Mouse (Mus musculus) cerebellum, adult 2 months (tissue): ENCODE results near the gene Elp5. TPM values are rescaled to one million over a fixed set of nuclear protein-coding genes. Genes with fewer than 3 reads are reported as not detected.

Experiments used
- DNase-seq, 2 experiments: peaks; one replicate each; pipeline ENCODE4 v3.0.0; 2021
- H3K27ac ChIP-seq: fragments of 200-500 bp; 2 replicates; pipeline ENCODE4 v1.5.1; 2012; ENCODE audit warnings: low read length, control low read depth, inconsistent platforms; ENCODE audit not compliant: insufficient read depth
- H3K27me3 ChIP-seq: fragments of 200-500 bp; 2 replicates; pipeline ENCODE4 v1.6.1; 2012; ENCODE audit warnings: inconsistent platforms, mild to moderate bottlenecking, low read length, moderate library complexity; ENCODE audit not compliant: control insufficient read depth, insufficient read depth
- H3K4me1 ChIP-seq: fragments of 200-500 bp; 2 replicates; pipeline ENCODE4 v1.6.1; 2011; ENCODE audit warnings: low read length; ENCODE audit not compliant: control insufficient read depth, insufficient read depth
- H3K4me3 ChIP-seq: fragments of 200-500 bp; replicated peaks from 2 replicates; pipeline ENCODE3; 2011; ENCODE audit warnings: mild to moderate bottlenecking, low read depth, low read length, control low read depth; ENCODE audit not compliant: insufficient read depth
- CTCF ChIP-seq: fragments of 200-500 bp; IDR thresholded peaks from 2 replicates; pipeline ENCODE4 v1.5.1; 2011; ENCODE audit warnings: low read depth, mild to moderate bottlenecking, control low read depth, low read length, moderate library complexity, borderline replicate concordance; ENCODE audit not compliant: insufficient read depth
- POLR2A ChIP-seq: fragments of 200-500 bp; IDR thresholded peaks from 2 replicates; pipeline ENCODE4 v1.6.1; 2011; ENCODE audit warnings: low read length, control low read depth, borderline replicate concordance; ENCODE audit not compliant: insufficient read depth
- WGBS: fragments of 180-500 bp; shearing (Covaris S2); methylation state at CpG from one replicate; pipeline ENCODE4 v1.1.7; 2018; 5-methylcytosine and 5-hydroxymethylcytosine counted together
- polyA plus RNA-seq: library from polyadenylated mRNA; depleted of rRNA; stranded (reverse); fragments of >200 nt; gene quantifications from 2 replicates; pipeline ENCODE4 v1.2.3, GENCODE M21; 2012; rRNA removed

Elp5 gene
- 106 and 109 TPM in 2 replicates for polyA plus RNA-seq

GRCm38 (mm10) chr11:69982225-69982624 lies at the start of gene Elp5:
TSS of gene Elp5 (minus strand) at chr11:69982517.
- Histone ChIP-seq H3K27ac (peak within 1 kb of the TSS; percentile 25; the same call in 1 of the 2 replicates), H3K27me3 (no peaks in the 10 kb centered on the region), H3K4me1 (peaks cover 3% of the 10 kb centered on the region), H3K4me3 (peak within 1 kb of the TSS; percentile 84)
- WGBS: 44% methylated on average over 8 of the region's 8 CpGs
- DNase-seq: no peak
- TF ChIP-seq CTCF: no peak
- TF ChIP-seq POLR2A: no peak

GRCm38 (mm10) chr11:70031321-70031670 lies 49.0 kb upstream of the Elp5 start:
- DNase-seq: no peak
- no peak for TF ChIP-seq CTCF
- TF ChIP-seq POLR2A: no peak
- Histone ChIP-seq H3K27me3 (no peaks in the 10 kb centered on the region), H3K27ac (no peak overlapping the region), H3K4me3 (no peak overlapping the region), H3K4me1 (peaks cover 11% of the 10 kb centered on the region; the same call in 1 of the 2 replicates)
- WGBS: 95% methylated on average over 11 of the region's 11 CpGs

GRCm38 (mm10) chr11:70030651-70031320 lies 48.5 kb upstream of the Elp5 start:
- TF ChIP-seq POLR2A (no peak), CTCF (no peak)
- H3K4me3 ChIP-seq: no peak overlapping the region
- no peak for DNase-seq
- no peaks in the 10 kb centered on the region for H3K27me3 ChIP-seq
- no peak overlapping the region; the same call in 1 of the 2 replicates for H3K27ac ChIP-seq
- 84% methylated on average over 28 of the region's 28 CpGs for WGBS
- H3K4me1 ChIP-seq: peaks cover 11% of the 10 kb centered on the region; the same call in 1 of the 2 replicates

- peaks cover 11% of the 10 kb centered on the region; the same call in 1 of the 2 replicates for H3K4me1 ChIP-seq
- no peak overlapping the region; the same call in 1 of the 2 replicates for H3K27ac ChIP-seq
- 22% methylated on average over 11 of the region's 11 CpGs for WGBS
These were observed 47.7 kb upstream of the Elp5 start for GRCm38 (mm10) chr11:70029829-70030550.

GRCm38 (mm10) chr11:70029130-70029801 lies 46.9 kb upstream of the Elp5 start:
- Histone ChIP-seq H3K27ac (peak overlapping the region; percentile 41; the same call in 1 of the 2 replicates), H3K27me3 (no peaks in the 10 kb centered on the region), H3K4me3 (peak overlapping the region; percentile 53), H3K4me1 (peaks cover 16% of the 10 kb centered on the region; the same call in 1 of the 2 replicates)
- no peak for TF ChIP-seq CTCF
- no peak for TF ChIP-seq POLR2A
- DNase-seq: peak; percentile 67 to 75
- WGBS: 5% methylated on average over 20 of the region's 20 CpGs

More at GRCm38 (mm10) chr11:70029829-70030550, 47.7 kb upstream of the Elp5 start:
- TF ChIP-seq CTCF (no peak), POLR2A (no peak)
- Histone ChIP-seq H3K4me3 (no peak overlapping the region), H3K27me3 (no peaks in the 10 kb centered on the region)
- DNase-seq: no peak

GRCm38 (mm10) chr11:70028401-70029129 lies 46.2 kb upstream of the Elp5 start:
- H3K27me3 ChIP-seq: no peaks in the 10 kb centered on the region
- 17% methylated on average over 12 of the region's 12 CpGs for WGBS
- TF ChIP-seq CTCF (no peak), POLR2A (no peak)

GRCm38 (mm10) chr11:70027397-70027796 lies 45.1 kb upstream of the Elp5 start:
- DNase-seq: peak; percentile 73 to 78
- H3K4me1 ChIP-seq: peaks cover 19% of the 10 kb centered on the region; the same call in 1 of the 2 replicates

More at GRCm38 (mm10) chr11:70028401-70029129, 46.2 kb upstream of the Elp5 start:
- Histone ChIP-seq H3K27ac (peak overlapping the region; percentile 41), H3K4me1 (peaks cover 19% of the 10 kb centered on the region; the same call in 1 of the 2 replicates), H3K4me3 (peak overlapping the region; percentile 53)
- peak in 1 of 2 experiments; percentile 36 for DNase-seq

More at GRCm38 (mm10) chr11:70027397-70027796, 45.1 kb upstream of the Elp5 start:
- H3K27me3 ChIP-seq: no peaks in the 10 kb centered on the region
- peak overlapping the region; percentile 78 for H3K27ac ChIP-seq
- no peak for TF ChIP-seq CTCF
- TF ChIP-seq POLR2A: no peak
- peak overlapping the region; percentile 56 for H3K4me3 ChIP-seq
- 4% methylated on average over 9 of the region's 9 CpGs for WGBS
